Mouse (Mus musculus) neural tube, embryonic 14.5 days (tissue): Measurements from ENCODE around the gene Ror2. TPM values are rescaled to one million over a fixed set of nuclear protein-coding genes. Genes with fewer than 3 reads are reported as not detected.

ENCODE experiments used
- ATAC-seq: fragments of 200-750 bp; cut with Nextera tagmentation; 2 replicates; pipeline ENCODE4 v1.8.0; 2017; ENCODE audit warnings: low read depth, mild to moderate bottlenecking, moderate TSS enrichment, moderate library complexity
- H3K27ac ChIP-seq: fragments of 300-500 bp; sonication (generic); 2 replicates; pipeline ENCODE4 v1.5.1; 2014; ENCODE audit warnings: low read depth, mild to moderate bottlenecking, control low read depth, low read length, moderate library complexity, mixed read lengths
- H3K27me3 ChIP-seq: fragments of 300-500 bp; sonication (generic); 2 replicates; pipeline ENCODE4 v1.6.1; 2014; ENCODE audit warnings: low read length; ENCODE audit not compliant: control insufficient read depth, insufficient read depth
- H3K36me3 ChIP-seq: fragments of 300-500 bp; sonication (generic); 2 replicates; pipeline ENCODE4 v1.6.1; 2014; ENCODE audit warnings: low read length, mixed read lengths; ENCODE audit not compliant: control insufficient read depth, insufficient read depth
- H3K4me1 ChIP-seq: fragments of 300-500 bp; sonication (generic); 2 replicates; pipeline ENCODE4 v1.6.1; 2014; ENCODE audit warnings: low read length; ENCODE audit not compliant: control insufficient read depth, insufficient read depth
- H3K4me2 ChIP-seq: fragments of 300-500 bp; sonication (generic); 2 replicates; pipeline ENCODE4 v1.6.1; 2014; ENCODE audit warnings: mild to moderate bottlenecking, low read depth, low read length, control low read depth
- H3K4me3 ChIP-seq: fragments of 300-500 bp; sonication (generic); 2 replicates; pipeline ENCODE4 v1.5.1; 2014; ENCODE audit warnings: low read depth, low read length, control low read depth, mixed read lengths
- H3K9ac ChIP-seq: fragments of 300-500 bp; sonication (generic); replicated peaks from 2 replicates; pipeline ENCODE4 v1.6.1; 2014; ENCODE audit warnings: low read depth, mild to moderate bottlenecking, control low read depth, low read length, mixed read lengths
- H3K9me3 ChIP-seq: fragments of 300-500 bp; sonication (generic); 2 replicates; pipeline ENCODE4 v1.6.1; 2016; ENCODE audit warnings: low read length; ENCODE audit not compliant: control insufficient read depth
- WGBS: fragments of 180-500 bp; shearing (Covaris S2); extraction: QIAGEN DNeasy Blood & Tissue Kit; methylation state at CpG from one replicate; pipeline ENCODE4 v1.1.7; 2014; 5-methylcytosine and 5-hydroxymethylcytosine counted together
- polyA plus RNA-seq: library from polyadenylated mRNA; unstranded; fragments of >200 nt; fragmentation: Nextera tagmentation; extraction: Ambion mirVana; gene quantifications from 2 replicates; pipeline ENCODE4 v1.2.1, GENCODE M21; 2014

The Ror2 gene
- polyA plus RNA-seq, 1 experiment from 2014 or later: 1.1 TPM

- Histone ChIP-seq H3K36me3 (no peaks in the 10 kb centered on the region), H3K4me1 (no peaks in the 10 kb centered on the region; the same call in 1 of the 2 replicates), H3K9me3 (no peaks in the 10 kb centered on the region), H3K9ac (no peak overlapping the region), H3K4me3 (no peak overlapping the region), H3K27ac (no peak overlapping the region), H3K4me2 (no peak overlapping the region), H3K27me3 (no peaks in the 10 kb centered on the region)
- no peak for ATAC-seq
- 65% methylated on average over 6 of the region's 6 CpGs for WGBS
These were observed 68.4 kb downstream of the Ror2 start for GRCm38 (mm10) chr13:53217396-53217975.

GRCm38 (mm10) chr13:53211971-53212733 is 73.8 kb downstream of the Ror2 start:
- no peaks in the 10 kb centered on the region for H3K27me3 ChIP-seq
- no peaks in the 10 kb centered on the region for H3K36me3 ChIP-seq
- no peak overlapping the region for H3K27ac ChIP-seq
- WGBS: 12% methylated on average over 19 of the region's 19 CpGs
- H3K4me3 ChIP-seq: 0 out of 2 replicates have a peak overlapping the region, but pooled peaks have one; percentile 15
- peak overlapping the region; percentile 30 for H3K4me2 ChIP-seq
- H3K9me3 ChIP-seq: no peaks in the 10 kb centered on the region
- peak; percentile 60; the same call in 1 of the 2 replicates for ATAC-seq
- no peaks in the 10 kb centered on the region; the same call in 1 of the 2 replicates for H3K4me1 ChIP-seq
- peak overlapping the region; percentile 11; the same call in 1 of the 2 replicates for H3K9ac ChIP-seq

- peaks cover 3% of the 10 kb centered on the region; the same call in 1 of the 2 replicates for H3K27me3 ChIP-seq
- no peaks in the 10 kb centered on the region for H3K9me3 ChIP-seq
- H3K4me2 ChIP-seq: no peak overlapping the region
- no peaks in the 10 kb centered on the region for H3K36me3 ChIP-seq
- H3K27ac ChIP-seq: no peak overlapping the region
- WGBS: 81% methylated on average over 10 of the region's 10 CpGs
- H3K4me3 ChIP-seq: no peak overlapping the region
- no peaks in the 10 kb centered on the region; the same call in 1 of the 2 replicates for H3K4me1 ChIP-seq
- no peak for ATAC-seq
- H3K9ac ChIP-seq: no peak overlapping the region
These were observed 77.4 kb downstream of the Ror2 start for GRCm38 (mm10) chr13:53208556-53208955.

- 60% methylated on average over 17 of the region's 17 CpGs for WGBS
- Histone ChIP-seq H3K36me3 (no peaks in the 10 kb centered on the region), H3K27me3 (peaks cover 3% of the 10 kb centered on the region; the same call in 1 of the 2 replicates), H3K27ac (no peak overlapping the region), H3K4me3 (no peak overlapping the region), H3K4me2 (no peak overlapping the region), H3K9me3 (no peaks in the 10 kb centered on the region), H3K9ac (no peak overlapping the region), H3K4me1 (peaks cover 8% of the 10 kb centered on the region; the same call in 1 of the 2 replicates)
- ATAC-seq: no peak
These were observed 80.6 kb downstream of the Ror2 start for GRCm38 (mm10) chr13:53205128-53205911.

GRCm38 (mm10) chr13:53202439-53202830 is 83.5 kb downstream of the Ror2 start:
- H3K9me3 ChIP-seq: no peaks in the 10 kb centered on the region
- no peak overlapping the region for H3K4me2 ChIP-seq
- H3K4me3 ChIP-seq: no peak overlapping the region
- 48% methylated on average over 5 of the region's 5 CpGs for WGBS
- ATAC-seq: no peak
- H3K27me3 ChIP-seq: peaks cover 6% of the 10 kb centered on the region; the same call in 1 of the 2 replicates
- peaks cover 8% of the 10 kb centered on the region; the same call in 1 of the 2 replicates for H3K4me1 ChIP-seq
- no peaks in the 10 kb centered on the region for H3K36me3 ChIP-seq
- no peak overlapping the region for H3K9ac ChIP-seq
- peak overlapping the region; percentile 16; the same call in 1 of the 2 replicates for H3K27ac ChIP-seq

GRCm38 (mm10) chr13:53201628-53202438 is 84.1 kb downstream of the Ror2 start:
- H3K9ac ChIP-seq: no peak overlapping the region
- no peak overlapping the region for H3K4me2 ChIP-seq
- H3K4me1 ChIP-seq: peaks cover 8% of the 10 kb centered on the region; the same call in 1 of the 2 replicates
- no peak overlapping the region for H3K4me3 ChIP-seq
- H3K9me3 ChIP-seq: no peaks in the 10 kb centered on the region
- ATAC-seq: peak; percentile 88
- H3K27me3 ChIP-seq: peaks cover 6% of the 10 kb centered on the region; the same call in 1 of the 2 replicates
- H3K36me3 ChIP-seq: no peaks in the 10 kb centered on the region
- 3% methylated on average over 18 of the region's 18 CpGs for WGBS
- H3K27ac ChIP-seq: peak overlapping the region; percentile 16; the same call in 1 of the 2 replicates

- no peaks in the 10 kb centered on the region for H3K36me3 ChIP-seq
- H3K9me3 ChIP-seq: no peaks in the 10 kb centered on the region
- no peak overlapping the region for H3K4me3 ChIP-seq
- 69% methylated on average over 4 of the region's 4 CpGs for WGBS
- H3K4me2 ChIP-seq: no peak overlapping the region
- H3K27ac ChIP-seq: no peak overlapping the region
- ATAC-seq: no peak
- peaks cover 8% of the 10 kb centered on the region; the same call in 1 of the 2 replicates for H3K4me1 ChIP-seq
- H3K27me3 ChIP-seq: peaks cover 6% of the 10 kb centered on the region; the same call in 1 of the 2 replicates
- H3K9ac ChIP-seq: no peak overlapping the region
These were observed 85.8 kb downstream of the Ror2 start for GRCm38 (mm10) chr13:53200121-53200520.

GRCm38 (mm10) chr13:53199262-53199661 is 86.7 kb downstream of the Ror2 start:
- Histone ChIP-seq H3K4me3 (no peak overlapping the region), H3K4me2 (no peak overlapping the region), H3K9ac (no peak overlapping the region), H3K27ac (no peak overlapping the region), H3K27me3 (0 out of 2 replicates have a peak, but pooled peaks cover 3% of the 10 kb centered on the region), H3K4me1 (peaks cover 8% of the 10 kb centered on the region; the same call in 1 of the 2 replicates), H3K9me3 (no peaks in the 10 kb centered on the region), H3K36me3 (no peaks in the 10 kb centered on the region)
- 96% methylated on average over 7 of the region's 7 CpGs for WGBS
- ATAC-seq: no peak
